In the genomic region with DNA sequence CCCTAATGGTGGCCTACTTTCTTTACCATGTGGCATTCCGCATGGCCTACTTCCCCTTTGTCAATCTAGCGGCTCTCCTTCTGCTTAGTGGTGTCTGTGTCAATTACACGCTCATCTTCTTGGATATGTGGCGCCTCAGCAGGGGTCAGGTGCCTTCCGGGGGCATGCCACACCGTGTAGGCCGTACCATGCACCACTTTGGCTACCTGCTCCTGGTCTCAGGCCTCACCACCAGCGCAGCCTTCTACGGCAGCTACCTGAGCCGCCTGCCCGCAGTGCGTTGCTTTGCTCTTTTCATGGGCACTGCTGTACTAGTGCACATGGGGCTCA, we compare ENCODE assay signal across 10 mouse cellular contexts. TPM values are rescaled to one million over a fixed set of nuclear protein-coding genes. Genes with fewer than 3 reads are reported as not detected.
DNase-seq lines count a peak whose midpoint lies in the region; ATAC-seq and TF ChIP-seq lines count a peak whose summit lies in the region.
"Had no signal": no experiment of that assay in that cellular context is flagged by ENCODE, and none has a peak within 500 bp of the region (broad histone marks: within the 10 kb centered on the region; RNA-seq: fewer than 3 reads in every experiment).

No protein-coding gene starts in this region.

- H3K9ac ChIP-seq in forebrain, postnatal 0 days, result no peak overlapping the region
- H3K9ac ChIP-seq in liver, embryonic 14.5 days (replicated peaks), result no peak overlapping the region

- intact Hi-C loops in gastrocnemius, adult 2 months (cut with DNase I), result loop anchor here (1.0 kb wide), 1 partner anchor 93 kb away; no protein-coding TSS in a partner anchor
- intact Hi-C loops in gastrocnemius, postnatal 14 days (cut with DNase I; ENCODE audit: low total_unique reads), result no loop called here

- WGBS in forebrain, postnatal 0 days, result 55% methylated on average over 12 of the region's 12 CpGs
- 65% methylated on average over 12 of the region's 12 CpGs for WGBS in liver, embryonic 14.5 days (ENCODE audit: insufficient replicate concordance)

- no peak for TF ChIP-seq CTCF in gastrocnemius, adult 2 months (IDR thresholded peaks at IDR 0.05)
- TF ChIP-seq CTCF in C2C12 (IDR thresholded peaks at IDR 0.05; ENCODE audit: control insufficient read depth, insufficient read depth, insufficient read length), result no peak
- no peak for TF ChIP-seq CTCF in forebrain, postnatal 0 days (IDR thresholded peaks at IDR 0.05; ENCODE audit: low read depth)
- no peak for TF ChIP-seq CTCF in liver, embryonic 14.5 days (IDR thresholded peaks at IDR 0.05; ENCODE audit: low read depth)

- no peaks in the 10 kb centered on the region for H3K79me2 ChIP-seq in C2C12 (ENCODE audit: control insufficient read depth, insufficient read depth)

- no peak; the same call in 1 of the 2 replicates for ATAC-seq in forebrain, postnatal 0 days
- ATAC-seq in liver, embryonic 14.5 days (ENCODE audit: insufficient read depth), result no peak

- no peak for TF ChIP-seq EP300 in liver, embryonic 14.5 days (IDR thresholded peaks at IDR 0.05; ENCODE audit: low read depth)

- H3K4me2 ChIP-seq in forebrain, postnatal 0 days (ENCODE audit: low read depth), result peak overlapping the region; percentile 21; the same call in 1 of the 2 replicates
- peak overlapping the region; percentile 47 for H3K4me2 ChIP-seq in liver, embryonic 14.5 days (ENCODE audit: low read depth)

- no peaks in the 10 kb centered on the region for H3K9me3 ChIP-seq in forebrain, postnatal 0 days (ENCODE audit: low read length)
- no peaks in the 10 kb centered on the region for H3K9me3 ChIP-seq in liver, embryonic 14.5 days (ENCODE audit: control insufficient read depth, low read length)

- peaks cover 4% of the 10 kb centered on the region for H3K27me3 ChIP-seq in C2C12 (ENCODE audit: control insufficient read depth, insufficient read depth, insufficient read length)
- no peaks in the 10 kb centered on the region for H3K27me3 ChIP-seq in forebrain, postnatal 0 days (ENCODE audit: insufficient read depth, low read length)
- no peaks in the 10 kb centered on the region for H3K27me3 ChIP-seq in liver, embryonic 14.5 days (ENCODE audit: control insufficient read depth, insufficient read depth, low read length)

- H3K79me3 ChIP-seq in C2C12 (ENCODE audit: low read depth), result no peaks in the 10 kb centered on the region

- peak overlapping the region; percentile 6 for H3ac ChIP-seq in C2C12 (ENCODE audit: control insufficient read depth, insufficient read length, low read depth)

- H3K27ac ChIP-seq in gastrocnemius, adult 2 months, result peak overlapping the region; percentile 28
- H3K27ac ChIP-seq in forebrain, postnatal 0 days (ENCODE audit: low read depth, low read length), result no peak overlapping the region
- no peak overlapping the region for H3K27ac ChIP-seq in liver, embryonic 14.5 days

- H3K4me1 ChIP-seq in forebrain, postnatal 0 days (ENCODE audit: insufficient read depth), result no peaks in the 10 kb centered on the region
- H3K4me1 ChIP-seq in liver, embryonic 14.5 days (replicated peaks; ENCODE audit: control insufficient read depth in 2 of 2, insufficient read depth in 2 of 2, low read length in 1 of 2), result peaks cover 10 to 24% of the 10 kb centered on the region in 2 experiments

- DNase-seq in gastrocnemius, adult 2 months, result no peak
- no peak for DNase-seq in gastrocnemius, postnatal 10 days
- DNase-seq in forebrain, postnatal 0 days, result no peak
- no peak for DNase-seq in liver, embryonic 14.5 days (ENCODE audit: low read depth in 3 of 3, low spot score in 3 of 3)
- no peak for DNase-seq in adipocyte (ENCODE audit: low spot score)
- no peak for DNase-seq in layer of hippocampus, adult 9-11 months
- no peak for DNase-seq in gastrocnemius, postnatal 14 days

- H3K4me3 ChIP-seq in gastrocnemius, adult 2 months, result peak overlapping the region; percentile 55
- H3K4me3 ChIP-seq in C2C12 (ENCODE audit: insufficient read depth, poor library complexity, severe bottlenecking), result no peak overlapping the region
- H3K4me3 ChIP-seq in forebrain, postnatal 0 days (ENCODE audit: low read depth, low read length), result no peak overlapping the region
- H3K4me3 ChIP-seq in liver, embryonic 14.5 days (ENCODE audit: insufficient read depth in 1 of 2, low read depth in 2 of 2, low read length in 2 of 2), result peak overlapping the region in 1 of 2 experiments; percentile 23; a peak in 2 of 4 replicates

- H3K36me3 ChIP-seq in C2C12 (ENCODE audit: control insufficient read depth, insufficient read depth), result no peaks in the 10 kb centered on the region
- H3K36me3 ChIP-seq in forebrain, postnatal 0 days (ENCODE audit: insufficient read depth), result peaks cover 52% of the 10 kb centered on the region
- H3K36me3 ChIP-seq in liver, embryonic 14.5 days (replicated peaks; ENCODE audit: control insufficient read depth, insufficient read depth, low read depth), result no peaks in the 10 kb centered on the region

TF ChIP-seq in C2C12, 6 proteins besides CTCF, POLR2A, EP300 and RAD21:
- no peak for TF ChIP-seq MAX (IDR thresholded peaks at IDR 0.05)
- no peak for TF ChIP-seq CEBPB (IDR thresholded peaks at IDR 0.05; ENCODE audit: low read depth)
- no peak for TF ChIP-seq FOSL1 (IDR thresholded peaks at IDR 0.05; ENCODE audit: insufficient read depth, low read length, poor library complexity, severe bottlenecking)
- no peak for TF ChIP-seq MYOG (IDR thresholded peaks at IDR 0.05; ENCODE audit: control insufficient read depth, extremely low read depth, insufficient read length)
- TF ChIP-seq MYOD1 (IDR thresholded peaks at IDR 0.05; ENCODE audit: control insufficient read depth, insufficient read length, low read depth), result no peak
- no peak for TF ChIP-seq USF1 (IDR thresholded peaks at IDR 0.05; ENCODE audit: low read depth)

RNA-seq across cellular contexts. Expression of gene Disp2, which starts 10.7 kb away (rescaled TPM):
- total RNA-seq in gastrocnemius, adult 2 months (2021), result not detected
- under 1 TPM; 0.34 to 0.35 TPM for total RNA-seq in gastrocnemius, postnatal 10 days (2021)
- polyA plus RNA-seq in C2C12 (2012; fragmentation: generic; extraction: Trizol), result 0.05 TPM
- total RNA-seq in forebrain, postnatal 0 days (2014; rRNA removed), result 48.4 and 91.3 TPM in 2 replicates
- polyA plus RNA-seq in forebrain, postnatal 0 days (2015; fragmentation: Nextera tagmentation; extraction: Ambion mirVana), result 25.4 and 40.4 TPM in 2 replicates
- polyA plus RNA-seq in liver, embryonic 14.5 days (2012; rRNA removed), result 0.21 and 0.40 TPM in 2 replicates
- polyA plus RNA-seq in liver, embryonic 14.5 days (2014; fragmentation: Nextera tagmentation; extraction: Ambion mirVana), result 0.25 and 0.27 TPM in 2 replicates
- under 1 TPM; 0.06 to 0.07 TPM for total RNA-seq in gastrocnemius, postnatal 14 days (2021)

RNA-seq across cellular contexts. Expression of gene Phgr1, which starts 17.6 kb away (rescaled TPM):
- not detected for total RNA-seq in gastrocnemius, adult 2 months (2021)
- total RNA-seq in gastrocnemius, postnatal 10 days (2021), result not detected
- not detected for polyA plus RNA-seq in C2C12 (2012; fragmentation: generic; extraction: Trizol)
- not detected in 2 replicates for total RNA-seq in forebrain, postnatal 0 days (2014; rRNA removed)
- polyA plus RNA-seq in forebrain, postnatal 0 days (2015; fragmentation: Nextera tagmentation; extraction: Ambion mirVana), result not detected in 2 replicates
- not detected in 2 replicates for polyA plus RNA-seq in liver, embryonic 14.5 days (2012; rRNA removed)
- not detected in 2 replicates for polyA plus RNA-seq in liver, embryonic 14.5 days (2014; fragmentation: Nextera tagmentation; extraction: Ambion mirVana)
- not detected for total RNA-seq in gastrocnemius, postnatal 14 days (2021)
- total RNA-seq: adrenal gland, adult 8-10 months; left cerebral cortex, postnatal 14 days had no signal

RNA-seq across cellular contexts. Expression of gene Knstrn, which starts 23.6 kb away (rescaled TPM):
- under 1 TPM; 0.28 to 0.31 TPM for total RNA-seq in gastrocnemius, adult 2 months (2021)
- total RNA-seq in gastrocnemius, postnatal 10 days (2021), result 10 to 100 TPM in 1 of 2 experiments, 1 to 10 TPM in 1; 9.4 to 10.0 TPM
- 76.0 TPM for polyA plus RNA-seq in C2C12 (2012; fragmentation: generic; extraction: Trizol)
- total RNA-seq in forebrain, postnatal 0 days (2014; rRNA removed), result 7.1 and 7.5 TPM in 2 replicates
- polyA plus RNA-seq in forebrain, postnatal 0 days (2015; fragmentation: Nextera tagmentation; extraction: Ambion mirVana), result 11.9 and 13.1 TPM in 2 replicates
- 22.9 and 50.8 TPM in 2 replicates for polyA plus RNA-seq in liver, embryonic 14.5 days (2012; rRNA removed)
- polyA plus RNA-seq in liver, embryonic 14.5 days (2014; fragmentation: Nextera tagmentation; extraction: Ambion mirVana), result 84.7 and 88.1 TPM in 2 replicates
- 1 to 10 TPM; 3.8 to 4.1 TPM for total RNA-seq in gastrocnemius, postnatal 14 days (2021)

RNA-seq across cellular contexts. Expression of gene Ccdc9b, which starts 27.7 kb away (rescaled TPM):
- 10 to 100 TPM; 14.6 to 20.8 TPM for total RNA-seq in gastrocnemius, adult 2 months (2021)
- 1 to 10 TPM; 5.7 to 8.5 TPM for total RNA-seq in gastrocnemius, postnatal 10 days (2021)
- polyA plus RNA-seq in C2C12 (2012; fragmentation: generic; extraction: Trizol), result 9.3 TPM
- 1.8 and 2.4 TPM in 2 replicates for total RNA-seq in forebrain, postnatal 0 days (2014; rRNA removed)
- polyA plus RNA-seq in forebrain, postnatal 0 days (2015; fragmentation: Nextera tagmentation; extraction: Ambion mirVana), result 0.33 and 0.53 TPM in 2 replicates
- polyA plus RNA-seq in liver, embryonic 14.5 days (2012; rRNA removed), result 0.28 and 0.39 TPM in 2 replicates
- 0.04 and 0.16 TPM in 2 replicates for polyA plus RNA-seq in liver, embryonic 14.5 days (2014; fragmentation: Nextera tagmentation; extraction: Ambion mirVana)
- total RNA-seq in gastrocnemius, postnatal 14 days (2021), result 1 to 10 TPM; 6.8 to 6.9 TPM

RNA-seq across cellular contexts. Expression of gene Inafm2, which starts 44.6 kb away (rescaled TPM):
- 1 to 10 TPM; 5.2 to 5.8 TPM for total RNA-seq in gastrocnemius, adult 2 months (2021)
- 1 to 10 TPM; 6.0 to 8.6 TPM for total RNA-seq in gastrocnemius, postnatal 10 days (2021)
- 10.3 TPM for polyA plus RNA-seq in C2C12 (2012; fragmentation: generic; extraction: Trizol)
- 13.8 and 14.2 TPM in 2 replicates for total RNA-seq in forebrain, postnatal 0 days (2014; rRNA removed)
- 15.7 and 17.2 TPM in 2 replicates for polyA plus RNA-seq in forebrain, postnatal 0 days (2015; fragmentation: Nextera tagmentation; extraction: Ambion mirVana)
- polyA plus RNA-seq in liver, embryonic 14.5 days (2012; rRNA removed), result 4.1 and 5.0 TPM in 2 replicates
- 18.3 and 22.8 TPM in 2 replicates for polyA plus RNA-seq in liver, embryonic 14.5 days (2014; fragmentation: Nextera tagmentation; extraction: Ambion mirVana)
- total RNA-seq in gastrocnemius, postnatal 14 days (2021), result 1 to 10 TPM; 5.3 TPM

Comparison
In these comparisons a context has a peak if more than half of its experiments do, and no peak if none do; other contexts are left out.
1. RNA of gene Disp2, which starts 10.7 kb away (total RNA-seq): 48.4 to 91.3 TPM in forebrain, postnatal 0 days; 0.34 to 0.35 TPM in gastrocnemius, postnatal 10 days, 0.06 to 0.07 TPM in gastrocnemius, postnatal 14 days and not detected in gastrocnemius, adult 2 months; every median in the first group is over 10 times any median in the second.